Mouse (Mus musculus): ENCODE measurements around the gene Crebl2. TPM values are rescaled to one million over a fixed set of nuclear protein-coding genes. Genes with fewer than 3 reads are reported as not detected.

Crebl2 gene
- polyA plus RNA-seq, 1 experiment from 2014 or later = 2.5 TPM

- H3K9me3 ChIP-seq = no peaks in the 10 kb centered on the region
- no peak overlapping the region for H3K4me3 ChIP-seq
- peaks cover 5% of the 10 kb centered on the region; the same call in 1 of the 2 replicates for H3K4me1 ChIP-seq
- no peak overlapping the region for H3K9ac ChIP-seq (replicated peaks)
- no peak overlapping the region for H3K4me2 ChIP-seq (replicated peaks)
- 79% methylated on average over 9 of the region's 9 CpGs for WGBS
- ATAC-seq (ENCODE audit: low FRiP score, low read depth) = no peak
- H3K27me3 ChIP-seq = no peaks in the 10 kb centered on the region
- no peaks in the 10 kb centered on the region for H3K36me3 ChIP-seq
- H3K27ac ChIP-seq (replicated peaks) = no peak overlapping the region
Measured at GRCm38 (mm10) chr6:134834585-134835251, 4.8 kb downstream of the Crebl2 start.

DNA sequence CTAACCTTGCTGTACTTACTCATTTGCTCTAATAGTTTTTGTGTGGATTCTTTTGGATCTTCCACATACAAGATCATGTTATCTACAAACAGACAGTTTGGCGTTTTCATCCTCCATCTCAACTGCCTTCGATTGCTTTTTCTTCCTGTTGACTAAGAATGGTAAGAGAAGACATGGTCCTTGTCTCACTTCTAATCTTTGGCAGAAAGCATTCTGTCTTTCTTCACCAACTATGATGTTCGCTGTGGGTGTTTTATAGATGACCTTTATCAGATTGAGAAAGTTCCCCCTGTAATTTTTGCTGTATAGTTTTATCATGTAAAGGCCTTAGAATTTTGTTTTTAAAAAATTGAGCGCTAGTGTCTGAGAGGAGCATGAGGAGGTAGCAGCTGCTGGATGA lies 8.2 kb downstream of the Crebl2 start:
- Histone ChIP-seq H3K9ac (replicated peaks) (no peak overlapping the region), H3K4me1 (no peaks in the 10 kb centered on the region), H3K4me3 (no peak overlapping the region), H3K9me3 (no peaks in the 10 kb centered on the region), H3K27me3 (no peaks in the 10 kb centered on the region), H3K4me2 (replicated peaks) (no peak overlapping the region), H3K27ac (replicated peaks) (no peak overlapping the region), H3K36me3 (no peaks in the 10 kb centered on the region)
- ATAC-seq (ENCODE audit: low FRiP score, low read depth) = no peak
- WGBS = 91% methylated on average over 4 of the region's 4 CpGs

DNA sequence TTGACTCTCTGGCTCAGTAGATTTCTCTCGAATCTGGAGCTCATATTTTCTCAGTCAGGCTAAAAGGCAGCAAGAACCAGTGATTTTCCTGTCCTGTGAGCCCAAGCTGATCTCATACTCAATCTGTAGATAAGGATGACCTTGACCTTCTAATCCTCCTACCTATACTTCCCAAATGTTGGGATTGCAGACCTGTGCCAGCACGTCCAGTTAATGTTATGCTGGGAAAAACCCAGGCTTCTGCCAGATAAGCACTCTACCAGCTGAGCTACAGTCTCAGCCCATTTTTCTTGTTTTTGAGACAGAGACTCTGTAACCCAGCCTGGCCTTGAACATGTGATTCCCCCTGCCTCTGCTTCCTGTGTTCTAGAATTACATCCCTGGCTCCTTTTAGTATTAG lies 10.4 kb downstream of the Crebl2 start:
- Histone ChIP-seq H3K4me3 (no peak overlapping the region), H3K27me3 (no peaks in the 10 kb centered on the region), H3K4me2 (replicated peaks) (no peak overlapping the region), H3K36me3 (no peaks in the 10 kb centered on the region), H3K4me1 (no peaks in the 10 kb centered on the region), H3K9me3 (no peaks in the 10 kb centered on the region), H3K9ac (replicated peaks) (no peak overlapping the region), H3K27ac (replicated peaks) (no peak overlapping the region)
- WGBS = 80% methylated on average over 2 of the region's 2 CpGs
- no peak for ATAC-seq (ENCODE audit: low FRiP score, low read depth)

DNA sequence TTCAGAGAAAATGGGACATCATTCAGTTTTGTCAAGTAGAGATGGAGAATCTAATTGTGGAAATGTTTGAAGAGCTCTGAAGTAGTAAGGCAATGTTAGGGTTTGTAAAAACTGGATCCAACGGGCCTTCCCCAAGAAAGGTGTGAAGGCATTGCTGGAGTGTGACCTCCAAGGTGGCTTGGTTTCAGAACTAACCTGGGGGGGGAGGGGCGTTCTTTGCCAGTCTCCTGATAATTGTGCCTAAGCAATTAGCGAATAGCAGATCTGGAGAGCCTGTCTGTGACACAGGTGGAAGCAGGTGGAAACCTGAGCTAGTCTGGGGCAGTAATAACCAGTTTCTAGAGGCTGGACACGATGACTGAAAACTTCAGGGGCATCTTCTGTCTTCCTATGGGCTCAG lies 15.8 kb downstream of the Crebl2 start:
- Histone ChIP-seq H3K9me3 (no peaks in the 10 kb centered on the region), H3K36me3 (no peaks in the 10 kb centered on the region), H3K4me3 (no peak overlapping the region), H3K4me2 (replicated peaks) (no peak overlapping the region), H3K9ac (replicated peaks) (no peak overlapping the region), H3K27ac (replicated peaks) (no peak overlapping the region), H3K4me1 (no peaks in the 10 kb centered on the region), H3K27me3 (no peaks in the 10 kb centered on the region)
- ATAC-seq (ENCODE audit: low FRiP score, low read depth) = no peak
- 82% methylated on average over 4 of the region's 4 CpGs for WGBS

DNA sequence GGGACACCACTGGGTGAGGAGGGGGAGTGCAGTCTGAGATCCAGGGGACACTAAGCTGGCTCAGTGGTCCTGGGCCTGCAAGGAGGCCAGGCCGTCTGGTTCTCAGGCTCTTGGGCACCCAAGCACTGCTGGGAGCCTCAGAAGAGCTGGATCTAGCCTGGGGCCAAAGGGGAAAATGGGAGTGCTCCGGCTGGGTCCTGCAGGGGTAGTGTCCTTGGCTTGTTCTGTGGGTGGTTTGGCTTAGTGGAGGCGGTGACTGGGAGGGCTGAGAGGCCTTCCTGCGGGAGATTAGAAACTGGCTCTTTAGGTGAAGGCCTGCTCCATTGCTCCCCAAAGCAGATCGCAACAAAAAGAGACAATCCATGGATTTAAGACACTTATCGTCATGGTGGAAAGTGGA lies 16.4 kb downstream of the Crebl2 start:
- ATAC-seq (ENCODE audit: low FRiP score, low read depth) = no peak
- Histone ChIP-seq H3K9ac (replicated peaks) (no peak overlapping the region), H3K9me3 (no peaks in the 10 kb centered on the region), H3K36me3 (no peaks in the 10 kb centered on the region), H3K27ac (replicated peaks) (no peak overlapping the region), H3K4me1 (no peaks in the 10 kb centered on the region), H3K27me3 (no peaks in the 10 kb centered on the region), H3K4me3 (no peak overlapping the region), H3K4me2 (replicated peaks) (no peak overlapping the region)
- 65% methylated on average over 6 of the region's 6 CpGs for WGBS

DNA sequence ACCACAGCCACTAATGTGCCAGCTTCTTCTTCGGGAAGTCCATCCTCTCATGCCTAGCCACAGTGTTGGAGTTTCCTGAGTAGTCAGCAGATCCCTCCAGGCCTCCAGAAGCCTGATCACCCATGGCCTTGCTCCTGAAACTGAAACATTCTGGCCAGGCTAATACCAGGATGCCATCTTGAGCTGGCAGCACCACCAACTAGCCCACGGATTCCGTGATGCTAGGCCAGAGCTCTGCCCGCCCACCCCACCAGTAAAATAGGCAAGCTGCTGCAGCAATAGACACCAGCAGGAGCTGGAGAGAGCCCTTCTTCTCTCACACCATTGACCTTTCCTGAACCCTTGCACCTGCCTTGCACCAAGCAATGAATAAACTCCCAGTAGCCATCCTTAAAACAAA lies 17.6 kb downstream of the Crebl2 start:
- no peak overlapping the region for H3K9ac ChIP-seq (replicated peaks)

GRCm38 (mm10) chr6:134848197-134848890 lies 18.4 kb downstream of the Crebl2 start:
- Histone ChIP-seq H3K27ac (replicated peaks) (no peak overlapping the region), H3K4me3 (no peak overlapping the region), H3K27me3 (no peaks in the 10 kb centered on the region), H3K9ac (replicated peaks) (no peak overlapping the region), H3K36me3 (no peaks in the 10 kb centered on the region), H3K4me2 (replicated peaks) (no peak overlapping the region), H3K4me1 (no peaks in the 10 kb centered on the region), H3K9me3 (no peaks in the 10 kb centered on the region)
- WGBS = 81% methylated on average over 5 of the region's 5 CpGs
- ATAC-seq (ENCODE audit: low FRiP score, low read depth) = no peak

More for the DNA sequence above, 17.6 kb downstream of the Crebl2 start:
- H3K4me1 ChIP-seq = no peaks in the 10 kb centered on the region
- no peaks in the 10 kb centered on the region for H3K9me3 ChIP-seq
- WGBS = 81% methylated on average over 4 of the region's 4 CpGs
- no peak overlapping the region for H3K4me2 ChIP-seq (replicated peaks)
- ATAC-seq (ENCODE audit: low FRiP score, low read depth) = no peak
- no peak overlapping the region for H3K4me3 ChIP-seq
- no peaks in the 10 kb centered on the region for H3K36me3 ChIP-seq
- H3K27ac ChIP-seq (replicated peaks) = no peak overlapping the region
- no peaks in the 10 kb centered on the region for H3K27me3 ChIP-seq

DNA sequence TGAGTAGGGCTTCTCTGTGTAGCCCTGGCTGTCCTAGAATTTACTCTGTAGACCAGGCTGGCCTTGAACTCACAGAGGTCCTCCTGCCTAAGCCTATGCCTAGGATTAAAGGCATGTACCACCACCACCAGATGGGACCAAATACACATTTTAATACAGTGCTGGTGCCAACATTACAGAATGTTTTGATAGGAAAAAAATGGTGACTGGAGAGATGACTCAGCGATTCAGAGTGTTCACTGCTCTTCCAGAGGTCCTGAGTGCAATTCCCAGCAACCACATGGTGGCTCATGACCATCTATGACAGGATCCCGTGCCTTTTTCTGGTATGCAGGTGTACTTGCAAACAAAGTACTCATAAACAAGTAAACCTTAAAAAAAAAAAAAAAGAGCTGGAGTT lies 19.5 kb downstream of the Crebl2 start:
- H3K4me2 ChIP-seq (replicated peaks) = no peak overlapping the region
- H3K9me3 ChIP-seq = no peaks in the 10 kb centered on the region
- no peaks in the 10 kb centered on the region for H3K27me3 ChIP-seq
- no peak overlapping the region for H3K9ac ChIP-seq (replicated peaks)
- H3K4me1 ChIP-seq = no peaks in the 10 kb centered on the region
- H3K36me3 ChIP-seq = no peaks in the 10 kb centered on the region
- H3K4me3 ChIP-seq = no peak overlapping the region
- no peak overlapping the region for H3K27ac ChIP-seq (replicated peaks)
- WGBS = 71% methylated on average over 2 of the region's 2 CpGs
- ATAC-seq (ENCODE audit: low FRiP score, low read depth) = no peak

GRCm38 (mm10) chr6:134849985-134850384 lies 20.0 kb downstream of the Crebl2 start:
- no peak for ATAC-seq (ENCODE audit: low FRiP score, low read depth)
- no peak overlapping the region for H3K4me3 ChIP-seq
- no peak overlapping the region for H3K9ac ChIP-seq (replicated peaks)
- no peak overlapping the region for H3K4me2 ChIP-seq (replicated peaks)
- no peaks in the 10 kb centered on the region for H3K27me3 ChIP-seq
- no peaks in the 10 kb centered on the region for H3K9me3 ChIP-seq
- no peaks in the 10 kb centered on the region for H3K4me1 ChIP-seq
- no peak overlapping the region for H3K27ac ChIP-seq (replicated peaks)
- H3K36me3 ChIP-seq = no peaks in the 10 kb centered on the region
- whole genome bisulfite sequencing = 80% methylated on average over 3 of the region's 3 CpGs

DNA sequence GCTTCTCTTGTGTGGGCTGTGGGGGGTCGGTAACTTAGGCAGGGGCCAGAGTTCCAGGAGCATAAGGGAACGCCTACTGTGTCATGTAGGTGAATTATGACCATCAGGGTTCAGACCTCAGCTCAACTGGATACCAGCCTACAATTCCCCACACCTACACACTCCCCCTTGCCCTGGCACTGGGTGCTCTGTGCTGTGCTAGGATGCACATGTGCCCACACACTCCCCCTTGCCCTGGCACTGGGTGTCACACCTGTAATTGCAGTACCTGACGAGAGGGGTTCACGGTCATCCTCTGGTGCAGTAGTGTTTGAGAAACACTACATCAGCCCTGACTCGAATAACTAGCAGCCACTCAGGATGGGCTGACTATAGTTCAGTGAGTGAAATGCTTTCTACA lies 24.8 kb downstream of the Crebl2 start:
- Histone ChIP-seq H3K9me3 (no peaks in the 10 kb centered on the region), H3K27me3 (no peaks in the 10 kb centered on the region), H3K9ac (replicated peaks) (no peak overlapping the region), H3K4me3 (no peak overlapping the region), H3K27ac (replicated peaks) (no peak overlapping the region), H3K4me2 (replicated peaks) (no peak overlapping the region), H3K4me1 (no peaks in the 10 kb centered on the region), H3K36me3 (no peaks in the 10 kb centered on the region)
- no peak for ATAC-seq (ENCODE audit: low FRiP score, low read depth)
- WGBS = 78% methylated on average over 5 of the region's 5 CpGs

GRCm38 (mm10) chr6:134855926-134856325 lies 26.0 kb downstream of the Crebl2 start:
- 91% methylated on average over 16 of the region's 16 CpGs for WGBS
- H3K4me1 ChIP-seq = no peaks in the 10 kb centered on the region
- no peaks in the 10 kb centered on the region for H3K36me3 ChIP-seq
- no peaks in the 10 kb centered on the region for H3K27me3 ChIP-seq
- no peak overlapping the region for H3K4me2 ChIP-seq (replicated peaks)
- no peaks in the 10 kb centered on the region for H3K9me3 ChIP-seq
- no peak for ATAC-seq (ENCODE audit: low FRiP score, low read depth)
- H3K9ac ChIP-seq (replicated peaks) = no peak overlapping the region
- H3K27ac ChIP-seq (replicated peaks) = no peak overlapping the region
- no peak overlapping the region for H3K4me3 ChIP-seq

DNA sequence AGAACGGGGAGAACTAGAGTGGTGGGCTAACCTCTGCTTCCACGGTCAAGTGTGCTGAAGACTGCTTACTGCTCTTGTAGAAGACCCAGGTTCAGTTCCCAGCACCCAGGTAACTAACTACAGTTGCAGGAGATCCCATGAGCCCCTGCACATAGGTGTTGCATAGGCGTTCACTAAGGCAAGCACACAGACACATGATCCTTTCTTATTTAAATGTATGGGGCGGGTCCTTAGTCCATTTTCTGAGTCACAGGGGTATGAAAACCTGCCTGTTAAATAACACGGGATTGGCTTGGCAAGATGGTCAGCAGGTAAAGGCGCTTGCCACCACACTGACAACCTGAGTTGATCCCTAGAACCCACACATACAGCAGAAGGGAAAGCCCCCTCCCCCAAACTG lies 29.1 kb downstream of the Crebl2 start:
- ATAC-seq (ENCODE audit: low FRiP score, low read depth) = no peak
- 86% methylated on average over 6 of the region's 6 CpGs for WGBS
- no peak overlapping the region for H3K27ac ChIP-seq (replicated peaks)

More for the DNA sequence above, 29.1 kb downstream of the Crebl2 start:
- Histone ChIP-seq H3K9ac (replicated peaks) (no peak overlapping the region), H3K4me1 (peaks cover 14% of the 10 kb centered on the region), H3K4me2 (replicated peaks) (no peak overlapping the region), H3K27me3 (no peaks in the 10 kb centered on the region), H3K4me3 (no peak overlapping the region), H3K9me3 (no peaks in the 10 kb centered on the region), H3K36me3 (no peaks in the 10 kb centered on the region)
